Mouse (Mus musculus) testis, adult 2 months (tissue): ENCODE measurements at regions not wholly inside any gene's neighbourhood (a gene's known extent, or its start where the extent isn't known, plus 50 kb on each side); places are given as distances from the start of the nearest gene placed in this dataset.
A peak's percentile ranks its signal among the peaks of the same experiment; 100 is the strongest.

Experiments
- H3K27ac ChIP-seq: fragments of 200-500 bp; 2 replicates; pipeline ENCODE4 v1.5.1; 2012; ENCODE audit warnings: low read depth, low read length; ENCODE audit not compliant: control insufficient read depth, insufficient read depth
- H3K27me3 ChIP-seq: fragments of 200-500 bp; 2 replicates; pipeline ENCODE4 v1.6.1; 2012; ENCODE audit warnings: mild to moderate bottlenecking, low read length, moderate library complexity; ENCODE audit not compliant: control insufficient read depth, insufficient read depth
- H3K36me3 ChIP-seq: fragments of 200-500 bp; 2 replicates; pipeline ENCODE4 v1.6.1; 2012; ENCODE audit warnings: mild to moderate bottlenecking, low read length; ENCODE audit not compliant: control insufficient read depth, insufficient read depth
- H3K4me1 ChIP-seq: fragments of 200-500 bp; 2 replicates; pipeline ENCODE4 v1.6.1; 2012; ENCODE audit warnings: low read length; ENCODE audit not compliant: control insufficient read depth, insufficient read depth
- H3K4me3 ChIP-seq: fragments of 200-500 bp; 2 replicates; pipeline ENCODE4 v1.5.1; 2012; ENCODE audit warnings: low read depth, mild to moderate bottlenecking, low read length, moderate library complexity, mixed read lengths; ENCODE audit not compliant: control insufficient read depth
- CTCF ChIP-seq: fragments of 200-500 bp; IDR thresholded peaks from 2 replicates; pipeline ENCODE4 v1.5.1; 2012; ENCODE audit warnings: low read depth, mild to moderate bottlenecking, inconsistent platforms, low read length, moderate library complexity; ENCODE audit not compliant: control insufficient read depth, insufficient read depth, insufficient replicate concordance
- POLR2A ChIP-seq: fragments of 200-500 bp; IDR thresholded peaks from 2 replicates; pipeline ENCODE4 v1.6.1; 2012; ENCODE audit warnings: low read depth, mild to moderate bottlenecking, inconsistent platforms, low read length, moderate library complexity; ENCODE audit not compliant: control insufficient read depth

DNA sequence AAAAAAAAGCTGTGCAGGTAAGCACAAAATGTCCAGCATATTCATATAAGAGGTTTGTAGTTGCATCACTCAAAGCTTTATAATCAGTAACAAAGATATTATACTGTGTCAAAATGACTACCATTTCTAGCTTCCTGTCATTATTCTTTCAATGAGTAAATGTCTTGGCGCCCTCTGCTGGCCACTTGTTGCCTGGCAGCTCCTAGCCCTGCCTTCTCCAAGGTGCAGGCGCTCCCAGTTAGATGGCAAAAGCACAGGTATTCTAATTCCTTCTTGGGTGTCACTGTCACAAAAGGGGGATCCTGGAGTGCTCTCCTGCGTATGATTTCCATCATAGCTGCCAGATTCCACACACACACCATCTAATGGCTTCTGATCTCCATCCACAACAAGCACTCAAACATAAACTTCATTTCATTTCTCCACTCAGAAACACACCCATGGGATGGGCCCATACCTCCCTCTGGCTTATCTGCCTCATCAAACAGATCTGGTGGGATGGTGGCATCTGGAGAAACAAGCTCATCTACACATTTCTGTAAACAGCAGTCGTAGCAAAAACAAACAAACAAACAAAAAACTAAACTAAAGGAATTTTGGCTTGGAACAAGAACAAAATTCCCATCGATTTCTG is 49.9 kb upstream of the Paip1 start:
- H3K36me3 ChIP-seq = no peaks in the 10 kb centered on the region; the same call in none of the 2 replicates
- H3K4me1 ChIP-seq = no peaks in the 10 kb centered on the region
- H3K27me3 ChIP-seq = no peaks in the 10 kb centered on the region
- H3K27ac ChIP-seq = no peak overlapping the region
- no peak overlapping the region for H3K4me3 ChIP-seq
- TF ChIP-seq POLR2A (no peak), CTCF (peak; percentile 80)
